In genomic region chr8:123467476-123467875, GRCm38 (mm10) we compare ENCODE assay signal across 14 mouse cellular contexts. TPM values are rescaled to one million over a fixed set of nuclear protein-coding genes. Genes with fewer than 3 reads are reported as not detected.
"Had no signal": no experiment of that assay in that cellular context is flagged by ENCODE, and none has a peak within 500 bp of the region (broad histone marks: within the 10 kb centered on the region; RNA-seq: fewer than 3 reads in every experiment).

No protein-coding gene starts in this region.

- H3K27ac ChIP-seq: kidney, embryonic 15.5 days; left cerebral cortex, adult 2 months; limb, embryonic 15.5 days; liver, embryonic 12.5 days; lung, embryonic 15.5 days; macrophage; midbrain, embryonic 12.5 days; neural tube, embryonic 13.5 days had no signal

- H3K9ac ChIP-seq: kidney, embryonic 15.5 days; limb, embryonic 15.5 days; liver, embryonic 12.5 days; lung, embryonic 15.5 days; midbrain, embryonic 12.5 days; neural tube, embryonic 13.5 days had no signal

- DNase-seq: kidney, adult 2 months; kidney, postnatal 14 days; lung, postnatal 14 days; right cerebral cortex, postnatal 25 days; thymus, postnatal 4 days had no signal

- H3K4me1 ChIP-seq: kidney, embryonic 15.5 days; limb, embryonic 15.5 days; liver, embryonic 12.5 days; lung, embryonic 15.5 days; midbrain, embryonic 12.5 days; neural tube, embryonic 13.5 days had no signal

- H3K4me3 ChIP-seq: kidney, embryonic 15.5 days; left cerebral cortex, adult 2 months; limb, embryonic 15.5 days; liver, embryonic 12.5 days; lung, embryonic 15.5 days; midbrain, embryonic 12.5 days; neural tube, embryonic 13.5 days had no signal

- H3K36me3 ChIP-seq: lung, embryonic 15.5 days had no signal

- H3K9me3 ChIP-seq: kidney, embryonic 15.5 days; limb, embryonic 15.5 days; liver, embryonic 12.5 days; lung, embryonic 15.5 days; midbrain, embryonic 12.5 days; neural tube, embryonic 13.5 days had no signal

RNA-seq across cellular contexts. Expression of gene Dbndd1, which starts 47.8 kb away (rescaled TPM):
- total RNA-seq: megakaryocyte-erythroid progenitor cell, adult 5-6 weeks had no signal
- polyA plus RNA-seq: macrophage had no signal

RNA-seq across cellular contexts. Expression of gene Tubb3, which starts 56.3 kb away (rescaled TPM):
- polyA plus RNA-seq: macrophage had no signal
